Mouse (Mus musculus): ENCODE measurements around the gene Sdc3. TPM values are rescaled to one million over a fixed set of nuclear protein-coding genes. Genes with fewer than 3 reads are reported as not detected.

Sdc3 gene
- polyA plus RNA-seq, 1 experiment = 45.3 TPM

DNA sequence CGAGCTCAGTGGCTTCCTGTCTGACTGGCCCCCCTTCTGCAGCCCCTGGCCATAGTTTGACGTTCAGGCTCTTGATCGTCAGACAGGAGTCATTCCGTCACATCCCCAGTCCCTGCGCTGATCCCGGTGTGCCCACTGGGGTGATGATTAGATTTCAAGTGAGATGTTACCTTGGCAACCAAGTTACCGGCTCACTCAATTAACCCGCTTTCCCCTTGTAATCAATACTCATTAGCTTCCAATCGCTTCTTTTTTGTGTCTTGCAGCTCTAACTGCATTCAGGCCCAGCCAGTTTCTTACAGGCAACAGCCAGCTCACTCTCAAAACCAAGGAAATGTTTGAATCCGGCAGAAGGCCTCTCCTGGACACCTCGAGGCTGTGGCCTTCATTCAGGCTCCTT is 80.1 kb downstream of the Sdc3 start:
- WGBS = 59% methylated on average over 11 of the region's 11 CpGs
- TF ChIP-seq POLR2A (IDR thresholded peaks at IDR 0.05; ENCODE audit: low read depth, low read length) (no peak), CTCF (conservative IDR thresholded peaks at IDR 0.05; ENCODE audit: insufficient read depth, insufficient read length, low read depth, low read length) (no peak)
- Histone ChIP-seq H3K4me1 (ENCODE audit: control insufficient read depth, insufficient read depth, low read length) (no peaks in the 10 kb centered on the region), H3K36me3 (ENCODE audit: control insufficient read depth, insufficient read depth, low read length) (no peaks in the 10 kb centered on the region), H3K27me3 (replicated peaks; ENCODE audit: control insufficient read depth, insufficient read depth, low read length) (no peaks in the 10 kb centered on the region), H3K27ac (ENCODE audit: insufficient read depth, low read depth, low read length) (no peak overlapping the region), H3K4me3 (ENCODE audit: insufficient read depth, low read depth, low read length) (no peak overlapping the region)
- DNase-seq = no peak

DNA sequence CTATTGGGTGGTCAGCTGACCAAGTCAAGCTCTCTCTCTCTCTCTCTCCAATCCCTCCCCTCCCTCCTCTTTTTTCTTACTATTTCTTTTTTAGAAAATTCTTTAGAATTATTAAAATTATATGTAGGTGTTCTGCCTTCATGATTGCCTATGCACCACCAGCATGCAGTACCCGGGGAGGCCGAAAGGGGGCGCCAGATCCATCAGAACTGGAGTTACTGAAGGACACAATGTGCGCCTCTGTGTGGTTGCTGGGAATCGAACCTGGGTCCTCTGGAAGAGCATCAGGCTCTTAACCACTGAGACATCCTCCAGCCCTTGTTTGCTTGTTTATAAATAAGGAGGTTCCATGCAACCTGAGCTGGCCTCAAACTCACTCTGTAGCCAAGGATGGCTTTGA is 81.1 kb downstream of the Sdc3 start:
- no peaks in the 10 kb centered on the region for H3K36me3 ChIP-seq (ENCODE audit: control insufficient read depth, insufficient read depth, low read length)
- no peak overlapping the region for H3K27ac ChIP-seq (ENCODE audit: insufficient read depth, low read depth, low read length)
- 90% methylated on average over 5 of the region's 5 CpGs for WGBS
- DNase-seq = no peak
- no peaks in the 10 kb centered on the region for H3K27me3 ChIP-seq (replicated peaks; ENCODE audit: control insufficient read depth, insufficient read depth, low read length)
- H3K4me1 ChIP-seq (ENCODE audit: control insufficient read depth, insufficient read depth, low read length) = no peaks in the 10 kb centered on the region
- TF ChIP-seq CTCF (conservative IDR thresholded peaks at IDR 0.05; ENCODE audit: insufficient read depth, insufficient read length, low read depth, low read length) = no peak
- no peak for TF ChIP-seq POLR2A (IDR thresholded peaks at IDR 0.05; ENCODE audit: low read depth, low read length)
- no peak overlapping the region for H3K4me3 ChIP-seq (ENCODE audit: insufficient read depth, low read depth, low read length)

DNA sequence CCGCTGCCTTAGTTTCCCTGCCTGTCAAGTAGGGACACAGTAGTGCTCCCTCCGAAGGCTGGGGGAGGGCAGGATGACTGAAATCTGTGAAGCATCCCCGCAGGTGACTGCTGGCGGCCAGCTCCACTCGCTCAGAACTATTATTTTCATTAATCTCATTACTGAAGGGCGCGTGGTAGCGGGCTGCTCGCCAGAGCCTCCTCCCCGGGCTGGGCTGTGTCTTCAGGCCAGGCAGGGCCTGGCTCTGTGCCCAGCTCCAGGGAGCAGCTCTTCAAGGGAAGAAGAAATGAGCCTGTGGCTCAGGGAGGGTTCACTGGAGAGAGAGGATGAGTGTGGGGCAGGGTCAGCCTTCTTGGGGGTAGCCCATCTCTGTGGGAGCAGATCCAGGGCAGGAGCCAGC is 82.3 kb downstream of the Sdc3 start:
- no peaks in the 10 kb centered on the region for H3K36me3 ChIP-seq (ENCODE audit: control insufficient read depth, insufficient read depth, low read length)
- H3K27me3 ChIP-seq (replicated peaks; ENCODE audit: control insufficient read depth, insufficient read depth, low read length) = no peaks in the 10 kb centered on the region
- DNase-seq = peak; percentile 77
- H3K4me1 ChIP-seq (ENCODE audit: control insufficient read depth, insufficient read depth, low read length) = no peaks in the 10 kb centered on the region
- no peak overlapping the region for H3K4me3 ChIP-seq (ENCODE audit: insufficient read depth, low read depth, low read length)
- WGBS = 9% methylated on average over 10 of the region's 10 CpGs
- H3K27ac ChIP-seq (ENCODE audit: insufficient read depth, low read depth, low read length) = no peak overlapping the region
- TF ChIP-seq POLR2A (IDR thresholded peaks at IDR 0.05; ENCODE audit: low read depth, low read length) = no peak
- TF ChIP-seq CTCF (conservative IDR thresholded peaks at IDR 0.05; ENCODE audit: insufficient read depth, insufficient read length, low read depth, low read length) = no peak

Other genes starting within 250 kb of the Sdc3 start
- gene Nkain1, start 218.4 kb upstream of the Sdc3 start, polyA plus RNA-seq (2012; rRNA removed) = 25.7 and 29.3 TPM in 2 replicates
- gene Pum1, start 129.2 kb upstream of the Sdc3 start, polyA plus RNA-seq (2012; rRNA removed) = 45.9 and 52.4 TPM in 2 replicates
- 35.6 and 79.8 TPM in 2 replicates for gene Laptm5, start 120.6 kb downstream of the Sdc3 start, polyA plus RNA-seq (2012; rRNA removed)
- gene Matn1, start 151.8 kb downstream of the Sdc3 start, polyA plus RNA-seq (2012; rRNA removed) = 0.06 TPM in 1 of 2 replicates, not detected in the other

All from kidney, adult 2 months (tissue).